Mouse (Mus musculus): ENCODE measurements around the gene Sipa1l2.

DNA sequence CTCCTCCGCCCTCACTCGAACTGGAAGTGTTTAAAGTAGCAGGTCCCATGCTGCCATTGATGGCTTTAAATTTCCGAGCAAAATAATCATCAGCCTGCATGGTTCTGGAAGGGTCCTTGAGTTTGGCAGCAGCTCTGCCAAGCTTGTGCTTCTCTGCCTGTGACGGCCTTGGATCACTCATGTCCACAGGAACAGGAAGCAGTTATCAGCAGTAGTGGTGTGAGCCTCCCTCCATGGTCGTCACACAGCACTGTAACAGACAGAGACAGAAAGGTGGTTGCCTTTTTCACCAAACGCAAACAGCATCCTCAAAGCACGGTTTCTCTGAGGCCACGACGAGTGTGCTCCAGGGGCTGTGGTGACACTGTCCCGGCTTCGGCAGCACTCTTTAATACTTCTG is 77.2 kb downstream of the Sipa1l2 start:
- TF ChIP-seq POLR2A (IDR thresholded peaks at IDR 0.05; ENCODE audit: insufficient read depth, low read depth, low read length): no peak
- TF ChIP-seq CTCF (IDR thresholded peaks at IDR 0.05; ENCODE audit: insufficient read depth, low read depth, low read length): no peak

Measured in olfactory bulb, adult 2 months (tissue).